Mouse (Mus musculus) lung, adult 2 months (tissue): ENCODE results near the gene Rab13. TPM values are rescaled to one million over a fixed set of nuclear protein-coding genes. Genes with fewer than 3 reads are reported as not detected.

Experiments
- DNase-seq: peaks from one replicate; pipeline ENCODE4 v3.0.0; 2022
- H3K4me1 ChIP-seq: fragments of 200-500 bp; 2 replicates; pipeline ENCODE4 v1.6.1; 2011; ENCODE audit warnings: low read length; ENCODE audit not compliant: control insufficient read depth, insufficient read depth
- H3K4me3 ChIP-seq: fragments of 200-500 bp; replicated peaks from 2 replicates; pipeline ENCODE3; 2011; ENCODE audit warnings: low read depth, mild to moderate bottlenecking, control low read depth, low read length; ENCODE audit errors: extremely low read depth
- CTCF ChIP-seq: fragments of 200-500 bp; IDR thresholded peaks from 2 replicates; pipeline ENCODE4 v1.5.1; 2011; ENCODE audit warnings: mild to moderate bottlenecking, low read length, control low read depth; ENCODE audit not compliant: insufficient read depth
- POLR2A ChIP-seq: fragments of 200-500 bp; IDR thresholded peaks from 2 replicates; pipeline ENCODE4 v1.6.1; 2011; ENCODE audit warnings: low read depth, mild to moderate bottlenecking, control low read depth, low read length, borderline replicate concordance; ENCODE audit errors: extremely low read depth
- WGBS: fragments of 180-500 bp; shearing (Covaris S2); methylation state at CpG from one replicate; pipeline ENCODE4 v1.1.7; 2018; 5-methylcytosine and 5-hydroxymethylcytosine counted together
- polyA plus RNA-seq: library from polyadenylated mRNA; depleted of rRNA; stranded (reverse); fragments of >200 nt; gene quantifications from 2 replicates; pipeline ENCODE4 v1.2.3, GENCODE M21; 2012; rRNA removed

The Rab13 gene
- polyA plus RNA-seq = 5.4 and 5.8 TPM in 2 replicates

- Histone ChIP-seq H3K4me1 (peaks cover 11% of the 10 kb centered on the region), H3K4me3 (peak within 1 kb of the TSS; percentile 100)
- under 1% methylated on average over 42 of the region's 42 CpGs for WGBS
- DNase-seq = peak; percentile 92
- TF ChIP-seq CTCF = no peak
- TF ChIP-seq POLR2A = peak; percentile 100
Observed at GRCm38 (mm10) chr3:90213377-90213866, at the start of gene Rab13, which contains the start of gene Rps27. TSS of gene Rab13 (plus strand) at chr3:90213695. TSS of gene Rps27 (minus strand) at chr3:90213651.

DNA sequence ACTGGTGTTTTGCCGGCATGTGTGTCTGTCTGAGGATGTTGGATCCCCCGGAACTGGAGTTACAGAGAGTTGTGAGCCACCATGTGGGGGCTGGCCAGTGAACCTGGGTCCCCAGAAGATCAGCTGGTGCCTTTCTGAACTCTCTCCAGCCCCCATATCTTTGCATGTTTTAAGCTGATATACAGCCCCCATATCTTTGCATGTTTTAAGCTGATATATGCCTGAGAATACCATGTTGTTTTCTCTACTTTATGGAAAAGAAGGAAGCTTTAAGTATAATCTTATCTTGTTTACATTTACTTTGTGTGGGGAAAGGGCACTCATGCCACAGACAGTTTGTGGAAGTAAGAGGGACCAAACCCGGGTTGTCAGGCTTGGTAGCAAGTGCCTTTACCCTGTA lies 33.9 kb upstream of the Rab13 start:
- no peak overlapping the region for H3K4me3 ChIP-seq
- WGBS = 59% methylated on average over 3 of the region's 3 CpGs
- H3K4me1 ChIP-seq = no peaks in the 10 kb centered on the region
- DNase-seq = no peak
- TF ChIP-seq POLR2A (no peak), CTCF (no peak)

DNA sequence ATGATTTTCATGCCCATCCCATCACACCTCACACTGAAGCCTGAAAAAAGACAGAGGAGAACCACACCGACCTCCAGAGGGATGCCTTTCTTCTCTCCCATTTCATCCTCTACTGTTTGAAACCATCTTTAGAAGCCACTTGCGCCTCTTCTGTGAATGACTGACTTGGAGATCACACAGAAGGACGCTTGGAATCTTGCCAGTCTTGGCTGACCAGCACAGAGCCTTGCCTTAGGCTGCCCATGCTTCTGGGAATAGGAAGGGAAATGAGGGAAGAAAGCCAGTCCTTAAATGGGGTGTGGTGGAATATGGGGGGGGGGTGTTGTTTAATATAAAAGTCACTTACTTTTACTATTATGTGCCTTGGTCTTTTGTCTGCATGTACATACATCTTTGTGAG lies 29.9 kb upstream of the Rab13 start:
- no peaks in the 10 kb centered on the region for H3K4me1 ChIP-seq
- H3K4me3 ChIP-seq = no peak overlapping the region
- WGBS = 51% methylated on average over 3 of the region's 3 CpGs
- no peak for DNase-seq
- TF ChIP-seq CTCF (no peak), POLR2A (no peak)

- WGBS = 66% methylated on average over 11 of the region's 11 CpGs
Observed at GRCm38 (mm10) chr3:90190859-90191510, 22.5 kb upstream of the Rab13 start.

GRCm38 (mm10) chr3:90194759-90195158 lies 18.7 kb upstream of the Rab13 start:
- no peak for DNase-seq
- TF ChIP-seq CTCF (no peak), POLR2A (no peak)
- Histone ChIP-seq H3K4me1 (no peaks in the 10 kb centered on the region), H3K4me3 (no peak overlapping the region)
- 61% methylated on average over 4 of the region's 4 CpGs for WGBS

More at GRCm38 (mm10) chr3:90190859-90191510, 22.5 kb upstream of the Rab13 start:
- H3K4me3 ChIP-seq = no peak overlapping the region
- H3K4me1 ChIP-seq = no peaks in the 10 kb centered on the region
- TF ChIP-seq POLR2A = no peak
- TF ChIP-seq CTCF = no peak
- no peak for DNase-seq

DNA sequence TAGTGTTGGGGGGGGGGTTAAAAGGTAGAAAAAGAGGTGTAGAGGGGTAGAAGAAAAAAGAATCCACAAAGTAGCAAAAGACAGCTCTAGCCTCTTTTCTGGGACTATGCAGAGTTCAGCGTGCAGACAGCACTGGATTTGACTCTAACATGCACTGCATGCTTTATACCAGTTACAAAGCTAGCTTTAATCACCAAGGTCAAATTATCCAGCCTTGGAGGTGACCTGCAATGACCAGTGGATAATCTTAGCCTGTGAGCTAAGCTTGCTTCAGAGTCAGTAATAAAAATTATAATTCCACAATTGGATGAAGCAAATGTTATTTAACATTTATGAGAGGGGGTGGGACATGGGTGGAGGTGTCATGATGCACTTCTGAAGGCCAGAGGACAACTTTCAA lies 17.9 kb upstream of the Rab13 start:
- Histone ChIP-seq H3K4me3 (no peak overlapping the region), H3K4me1 (no peaks in the 10 kb centered on the region)
- TF ChIP-seq CTCF (no peak), POLR2A (no peak)
- WGBS = 79% methylated on average over 1 of the region's 1 CpGs
- DNase-seq = no peak

GRCm38 (mm10) chr3:90197548-90197947 lies 15.9 kb upstream of the Rab13 start:
- TF ChIP-seq POLR2A (no peak), CTCF (no peak)
- 80% methylated on average over 1 of the region's 1 CpGs for WGBS
- H3K4me1 ChIP-seq = no peaks in the 10 kb centered on the region
- no peak for DNase-seq
- H3K4me3 ChIP-seq = no peak overlapping the region

DNA sequence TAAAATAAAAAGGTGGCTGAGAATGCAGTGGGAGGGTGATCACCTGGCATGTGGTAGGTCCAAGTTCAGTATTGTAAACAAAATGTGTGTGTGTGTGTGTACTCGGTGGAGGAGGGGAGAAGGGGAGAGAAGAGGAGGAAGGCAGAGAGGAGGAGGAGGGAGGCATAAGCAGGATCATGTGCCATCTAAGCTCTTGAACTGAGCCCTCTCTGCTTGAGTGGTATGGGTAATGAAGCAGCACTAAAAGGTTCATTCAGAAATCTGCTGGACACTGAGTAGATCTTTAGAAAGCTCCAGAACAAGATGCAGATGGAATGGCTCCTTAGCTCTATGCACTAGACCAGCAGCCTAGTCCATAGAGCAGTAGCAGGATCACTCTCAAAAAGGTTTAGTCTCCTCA lies 10.6 kb upstream of the Rab13 start:
- TF ChIP-seq POLR2A (no peak), CTCF (no peak)
- 57% methylated on average over 1 of the region's 1 CpGs for WGBS
- H3K4me1 ChIP-seq = no peaks in the 10 kb centered on the region
- no peak for DNase-seq
- H3K4me3 ChIP-seq = no peak overlapping the region

DNA sequence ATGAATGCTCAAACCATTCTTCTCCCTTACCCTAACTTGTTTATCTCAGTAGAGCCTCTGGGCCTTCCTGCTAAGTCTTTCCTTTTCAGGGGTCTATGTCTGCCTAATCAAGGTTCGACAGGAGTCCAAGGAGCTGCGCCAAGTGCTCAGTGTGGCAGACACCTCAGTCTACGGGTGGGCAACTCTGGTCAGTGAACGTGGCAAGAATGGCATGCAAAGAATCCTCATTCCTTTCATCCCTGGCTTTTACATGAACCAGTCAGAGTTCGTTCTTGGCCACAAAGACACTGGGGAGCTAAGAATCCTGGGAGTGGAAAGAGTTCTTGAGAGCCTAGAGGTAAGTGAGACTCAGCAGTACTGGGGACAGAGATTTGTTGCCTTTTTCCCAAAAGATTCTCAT lies 9.9 kb upstream of the Rab13 start:
- WGBS = 54% methylated on average over 5 of the region's 5 CpGs
- no peak for DNase-seq
- no peak overlapping the region for H3K4me3 ChIP-seq
- peaks cover 2% of the 10 kb centered on the region; the same call in 1 of the 2 replicates for H3K4me1 ChIP-seq
- no peak for TF ChIP-seq POLR2A
- TF ChIP-seq CTCF = no peak

- no peak for DNase-seq
- no peak overlapping the region for H3K4me3 ChIP-seq
- H3K4me1 ChIP-seq = peaks cover 2% of the 10 kb centered on the region; the same call in 1 of the 2 replicates
- 94% methylated on average over 2 of the region's 2 CpGs for WGBS
- TF ChIP-seq POLR2A (no peak), CTCF (no peak)
Observed at GRCm38 (mm10) chr3:90204582-90204981, 8.9 kb upstream of the Rab13 start.
